Mouse (Mus musculus) intestine, embryonic 15.5 days (tissue): ENCODE measurements around the gene Fam19a2. TPM values are rescaled to one million over a fixed set of nuclear protein-coding genes. Genes with fewer than 3 reads are reported as not detected.

Source experiments
- ATAC-seq: fragments of 200-750 bp; cut with Nextera tagmentation; 2 replicates; pipeline ENCODE4 v1.8.0; 2017; ENCODE audit warnings: moderate TSS enrichment, moderate library complexity
- H3K27ac ChIP-seq: fragments of 300-500 bp; sonication (generic); 2 replicates; pipeline ENCODE4 v1.5.1; 2015; ENCODE audit warnings: mild to moderate bottlenecking, inconsistent platforms
- H3K27me3 ChIP-seq: fragments of 300-500 bp; sonication (generic); replicated peaks from 2 replicates; pipeline ENCODE4 v1.6.1; 2015; ENCODE audit warnings: inconsistent platforms
- H3K36me3 ChIP-seq: fragments of 300-500 bp; sonication (generic); 2 replicates; pipeline ENCODE4 v1.6.1; 2015; ENCODE audit warnings: inconsistent platforms
- H3K4me1 ChIP-seq: fragments of 300-500 bp; sonication (generic); replicated peaks from 2 replicates; pipeline ENCODE4 v1.6.1; 2015; ENCODE audit warnings: inconsistent platforms
- H3K4me2 ChIP-seq: fragments of 300-500 bp; sonication (generic); replicated peaks from 2 replicates; pipeline ENCODE4 v1.6.1; 2015; ENCODE audit warnings: mild to moderate bottlenecking, inconsistent platforms
- H3K4me3 ChIP-seq: fragments of 300-500 bp; sonication (generic); replicated peaks from 2 replicates; pipeline ENCODE4 v1.5.1; 2015; ENCODE audit warnings: inconsistent platforms
- H3K9ac ChIP-seq: fragments of 300-500 bp; sonication (generic); 2 replicates; pipeline ENCODE4 v1.6.1; 2015; ENCODE audit warnings: inconsistent platforms
- H3K9me3 ChIP-seq: fragments of 300-500 bp; sonication (generic); 2 replicates; pipeline ENCODE4 v1.6.1; 2016; ENCODE audit warnings: inconsistent platforms
- WGBS: fragments of 180-500 bp; shearing (Covaris S2); methylation state at CpG from one replicate; pipeline ENCODE4 v1.1.7; 2015; 5-methylcytosine and 5-hydroxymethylcytosine counted together
- polyA plus RNA-seq: library from polyadenylated mRNA; unstranded; fragments of >200 nt; fragmentation: Nextera tagmentation; extraction: Ambion mirVana; gene quantifications from 2 replicates; pipeline ENCODE4 v1.2.1, GENCODE M21; 2015

Fam19a2 gene
- polyA plus RNA-seq, 1 experiment from 2014 or later = 2.8 TPM

DNA sequence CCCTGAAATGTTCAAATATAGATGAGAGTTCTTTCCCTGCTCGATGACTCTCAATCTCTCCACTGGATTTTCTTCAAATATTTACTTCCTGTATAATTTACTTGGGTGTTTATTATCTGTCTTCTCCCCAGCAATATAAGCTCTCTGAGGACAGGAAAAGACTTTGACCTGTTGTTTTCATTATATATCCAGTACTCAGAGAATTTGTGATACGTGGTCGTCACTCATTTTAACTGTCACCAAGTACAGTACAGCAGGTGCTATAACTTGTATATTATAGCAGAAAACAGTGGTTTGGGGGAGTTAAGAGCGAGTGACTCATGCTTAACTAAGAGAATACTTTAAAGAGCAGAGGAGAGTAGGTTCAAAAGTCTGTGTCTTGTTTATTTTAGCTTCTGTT, 438.8 kb downstream of the Fam19a2 start:
- no peaks in the 10 kb centered on the region for H3K27me3 ChIP-seq
- no peak overlapping the region for H3K4me3 ChIP-seq
- H3K27ac ChIP-seq = no peak overlapping the region
- peak; percentile 74 for ATAC-seq
- H3K9me3 ChIP-seq = no peaks in the 10 kb centered on the region
- H3K4me1 ChIP-seq = no peaks in the 10 kb centered on the region
- H3K36me3 ChIP-seq = no peaks in the 10 kb centered on the region
- H3K9ac ChIP-seq = no peak overlapping the region
- H3K4me2 ChIP-seq = no peak overlapping the region
- 43% methylated on average over 4 of the region's 4 CpGs for WGBS

DNA sequence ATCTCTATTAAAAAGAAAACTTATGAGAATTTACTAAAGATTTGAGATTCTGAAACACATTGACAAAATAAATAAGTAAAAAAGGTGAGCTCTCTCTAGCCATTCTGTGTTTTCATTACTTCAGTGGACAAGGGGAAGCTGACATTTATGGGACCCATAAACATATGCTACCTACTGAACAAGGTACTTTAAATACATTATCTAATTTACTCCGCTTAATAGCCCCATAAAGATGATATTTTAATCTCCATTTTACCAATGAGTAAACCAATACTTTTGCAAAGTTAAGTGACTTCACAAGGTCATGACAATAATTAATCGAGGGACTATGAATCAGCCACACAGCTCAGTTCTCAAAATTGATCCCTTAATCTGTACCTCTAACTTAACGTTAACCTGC, 443.2 kb downstream of the Fam19a2 start:
- no peaks in the 10 kb centered on the region for H3K36me3 ChIP-seq

GRCm38 (mm10) chr10:123710738-123711137, 446.9 kb downstream of the Fam19a2 start:
- ATAC-seq = no peak
- H3K9me3 ChIP-seq = no peaks in the 10 kb centered on the region
- no peaks in the 10 kb centered on the region for H3K27me3 ChIP-seq
- H3K4me1 ChIP-seq = no peaks in the 10 kb centered on the region
- no peak overlapping the region for H3K4me3 ChIP-seq
- 83% methylated on average over 2 of the region's 2 CpGs for WGBS
- no peaks in the 10 kb centered on the region for H3K36me3 ChIP-seq
- H3K27ac ChIP-seq = no peak overlapping the region
- H3K9ac ChIP-seq = no peak overlapping the region
- no peak overlapping the region for H3K4me2 ChIP-seq

More for the DNA sequence above, 443.2 kb downstream of the Fam19a2 start:
- H3K9me3 ChIP-seq = no peaks in the 10 kb centered on the region
- H3K9ac ChIP-seq = no peak overlapping the region
- H3K27ac ChIP-seq = no peak overlapping the region
- H3K4me3 ChIP-seq = no peak overlapping the region
- no peaks in the 10 kb centered on the region for H3K4me1 ChIP-seq
- no peak overlapping the region for H3K4me2 ChIP-seq
- ATAC-seq = peak; percentile 76
- WGBS = 63% methylated on average over 3 of the region's 3 CpGs
- H3K27me3 ChIP-seq = no peaks in the 10 kb centered on the region

- Histone ChIP-seq H3K9ac (no peak overlapping the region), H3K36me3 (no peaks in the 10 kb centered on the region), H3K4me1 (no peaks in the 10 kb centered on the region), H3K4me2 (no peak overlapping the region), H3K4me3 (no peak overlapping the region), H3K27me3 (no peaks in the 10 kb centered on the region), H3K9me3 (no peaks in the 10 kb centered on the region), H3K27ac (no peak overlapping the region)
- peak; percentile 87 for ATAC-seq
- WGBS = 47% methylated on average over 2 of the region's 2 CpGs
These were observed 458.2 kb downstream of the Fam19a2 start for GRCm38 (mm10) chr10:123721952-123722460.

DNA sequence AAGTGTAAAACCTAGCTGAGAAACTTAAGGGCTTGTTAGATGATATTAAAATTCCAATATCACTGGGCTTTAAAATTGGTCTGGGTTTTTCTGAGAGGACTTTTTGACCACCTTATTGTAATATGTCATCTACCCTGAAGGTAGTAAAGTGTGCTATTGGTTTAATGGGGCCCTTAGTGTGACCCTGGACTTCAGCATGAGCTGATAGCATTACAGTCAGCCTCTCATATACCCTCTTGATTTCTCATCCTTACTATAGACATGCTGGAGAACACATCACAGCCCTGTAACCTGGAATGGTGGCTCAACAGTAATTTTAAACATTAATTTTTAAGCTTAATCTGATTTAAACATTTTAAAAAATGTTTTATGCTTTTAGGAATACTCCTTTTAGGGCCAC, 459.8 kb downstream of the Fam19a2 start:
- Histone ChIP-seq H3K4me3 (no peak overlapping the region), H3K27ac (no peak overlapping the region), H3K9ac (no peak overlapping the region), H3K27me3 (no peaks in the 10 kb centered on the region), H3K4me1 (no peaks in the 10 kb centered on the region), H3K4me2 (no peak overlapping the region), H3K36me3 (no peaks in the 10 kb centered on the region), H3K9me3 (no peaks in the 10 kb centered on the region)
- peak; percentile 69; the same call in 1 of the 2 replicates for ATAC-seq

DNA sequence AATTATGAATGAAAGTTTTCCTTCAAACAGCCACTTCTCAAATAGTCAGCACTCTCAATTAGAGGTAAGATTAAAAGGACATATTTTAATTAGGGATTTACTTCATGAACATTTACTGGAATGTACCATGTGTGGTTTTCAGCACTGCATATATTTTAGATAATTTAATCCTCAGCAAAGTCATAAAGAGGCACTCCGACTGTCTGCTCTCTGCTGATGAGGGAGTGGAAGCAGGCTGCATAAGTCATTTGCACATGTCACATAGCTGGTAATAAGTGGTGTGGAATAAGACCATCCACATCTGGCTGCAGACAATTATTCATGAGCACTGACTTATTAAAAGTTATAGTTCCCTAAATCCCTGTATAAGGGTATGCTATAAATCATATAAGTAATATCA, 484.5 kb downstream of the Fam19a2 start:
- H3K4me2 ChIP-seq = no peak overlapping the region
- no peaks in the 10 kb centered on the region for H3K27me3 ChIP-seq
- no peaks in the 10 kb centered on the region for H3K9me3 ChIP-seq
- no peak overlapping the region for H3K4me3 ChIP-seq
- no peak for ATAC-seq
- WGBS = 54% methylated on average over 1 of the region's 1 CpGs
- no peak overlapping the region for H3K27ac ChIP-seq
- H3K4me1 ChIP-seq = no peaks in the 10 kb centered on the region
- H3K36me3 ChIP-seq = no peaks in the 10 kb centered on the region
- no peak overlapping the region for H3K9ac ChIP-seq

- Histone ChIP-seq H3K36me3 (no peaks in the 10 kb centered on the region), H3K4me1 (no peaks in the 10 kb centered on the region), H3K4me3 (no peak overlapping the region), H3K27me3 (no peaks in the 10 kb centered on the region), H3K9ac (no peak overlapping the region), H3K9me3 (no peaks in the 10 kb centered on the region), H3K27ac (no peak overlapping the region), H3K4me2 (no peak overlapping the region)
- no peak for ATAC-seq
- whole genome bisulfite sequencing = 67% methylated on average over 6 of the region's 6 CpGs
These were observed 488.0 kb downstream of the Fam19a2 start for GRCm38 (mm10) chr10:123751676-123752280.

GRCm38 (mm10) chr10:123752755-123753154, 489.0 kb downstream of the Fam19a2 start:
- Histone ChIP-seq H3K27me3 (no peaks in the 10 kb centered on the region), H3K4me1 (no peaks in the 10 kb centered on the region), H3K4me3 (no peak overlapping the region), H3K9me3 (no peaks in the 10 kb centered on the region), H3K27ac (no peak overlapping the region), H3K9ac (no peak overlapping the region), H3K36me3 (no peaks in the 10 kb centered on the region), H3K4me2 (no peak overlapping the region)
- WGBS = 82% methylated on average over 3 of the region's 3 CpGs
- ATAC-seq = no peak

DNA sequence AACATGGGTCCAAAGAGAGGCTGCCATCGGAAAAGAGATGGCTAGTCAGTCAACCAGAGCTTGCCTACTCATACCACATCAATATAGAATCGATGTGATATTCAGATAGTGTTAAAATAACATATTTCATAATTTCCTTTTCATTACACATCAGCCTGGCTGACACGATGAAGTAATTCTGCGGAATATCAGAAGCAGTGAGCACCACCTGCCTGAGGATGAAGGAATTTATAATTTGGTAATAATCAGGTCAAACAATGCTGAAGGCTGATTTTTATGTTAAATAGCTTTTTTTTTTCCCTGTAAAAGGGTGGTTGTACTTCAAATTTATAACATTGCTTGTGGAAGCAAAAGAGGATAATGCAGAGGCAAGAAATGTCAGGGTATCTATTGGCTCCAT, 490.2 kb downstream of the Fam19a2 start:
- Histone ChIP-seq H3K9ac (no peak overlapping the region), H3K27ac (no peak overlapping the region), H3K4me2 (no peak overlapping the region), H3K4me3 (no peak overlapping the region), H3K4me1 (no peaks in the 10 kb centered on the region), H3K36me3 (no peaks in the 10 kb centered on the region), H3K9me3 (no peaks in the 10 kb centered on the region), H3K27me3 (no peaks in the 10 kb centered on the region)
- WGBS = 90% methylated on average over 4 of the region's 4 CpGs
- no peak for ATAC-seq

DNA sequence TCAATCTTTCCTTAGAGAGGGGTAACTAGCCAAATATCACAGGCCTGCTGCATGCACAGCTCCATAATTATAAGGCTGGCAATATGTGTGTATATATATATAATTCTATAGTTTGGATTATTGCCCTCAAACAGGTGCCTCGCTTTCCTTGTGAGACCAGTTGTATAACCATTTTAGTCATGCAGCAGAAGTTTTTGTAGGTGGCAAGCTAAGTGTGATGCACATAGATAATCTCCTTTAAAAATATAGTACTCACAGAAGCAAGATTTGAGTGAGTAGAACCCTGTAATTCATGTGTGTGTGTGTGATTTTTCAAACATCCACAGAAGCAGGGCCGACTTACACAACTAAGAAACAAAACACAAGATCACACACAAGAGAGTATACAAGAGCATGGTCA, 525.6 kb downstream of the Fam19a2 start:
- Histone ChIP-seq H3K4me3 (no peak overlapping the region), H3K9me3 (no peaks in the 10 kb centered on the region), H3K4me1 (no peaks in the 10 kb centered on the region), H3K27me3 (no peaks in the 10 kb centered on the region), H3K36me3 (no peaks in the 10 kb centered on the region), H3K9ac (no peak overlapping the region), H3K4me2 (no peak overlapping the region), H3K27ac (no peak overlapping the region)
- WGBS = 90% methylated on average over 2 of the region's 2 CpGs
- no peak for ATAC-seq

Other genes with a start within 250 kb of the Fam19a2 start
- gene Mon2, start 187.5 kb upstream of the Fam19a2 start, polyA plus RNA-seq = 18.7 and 22.9 TPM in 2 replicates
- gene Usp15, start 67.0 kb upstream of the Fam19a2 start, polyA plus RNA-seq = 68.4 and 76.3 TPM in 2 replicates